Mouse (Mus musculus): ENCODE results near the gene Ldlrap1. TPM values are rescaled to one million over a fixed set of nuclear protein-coding genes. Genes with fewer than 3 reads are reported as not detected.

Gene Ldlrap1
- total and polyA plus RNA-seq, 3 experiments = 1.4 to 3.7 (median 2.2) TPM

- dilution Hi-C loops (cut with MboI; ENCODE audit: extremely low pct_ligation_motif_present, extremely low pct_unique_long_range_greater_than_20kb, low sequenced_read_pairs) = no loop called here
- TF ChIP-seq ZMIZ1 (IDR thresholded peaks at IDR 0.05; ENCODE audit: low read depth, low read length) = no peak
- TF ChIP-seq ZC3H11A (IDR thresholded peaks at IDR 0.05; ENCODE audit: low read depth, low read length) = no peak
- no peak for TF ChIP-seq SMC3 (IDR thresholded peaks at IDR 0.05; ENCODE audit: low read depth, low read length)
- TF ChIP-seq TBP (conservative IDR thresholded peaks at IDR 0.05; ENCODE audit: low read depth, low read length) = no peak
- TF ChIP-seq MEF2A (IDR thresholded peaks at IDR 0.05; ENCODE audit: borderline replicate concordance, low read depth, low read length) = no peak
- no peak for TF ChIP-seq ZNF384 (IDR thresholded peaks at IDR 0.05; ENCODE audit: low read depth, low read length)
- TF ChIP-seq JUN (IDR thresholded peaks at IDR 0.05; ENCODE audit: insufficient read depth, low read depth, low read length) = no peak
Measured at GRCm38 (mm10) chr4:134693202-134693940, 74.5 kb downstream of the Ldlrap1 start.

GRCm38 (mm10) chr4:134692388-134692787 lies 75.4 kb downstream of the Ldlrap1 start:
- H3K4me2 ChIP-seq (ENCODE audit: insufficient read depth, low read depth, poor library complexity, severe bottlenecking) = no peak overlapping the region
- no peaks in the 10 kb centered on the region for H3K79me2 ChIP-seq (replicated peaks; ENCODE audit: control insufficient read depth, extremely low read depth, insufficient read depth, poor library complexity, severe bottlenecking)
- H3K27ac ChIP-seq (ENCODE audit: insufficient read depth, low read depth) = no peak overlapping the region
- dilution Hi-C loops (cut with MboI; ENCODE audit: extremely low pct_ligation_motif_present, extremely low pct_unique_long_range_greater_than_20kb, low sequenced_read_pairs) = no loop called here
- H3K9me3 ChIP-seq (replicated peaks; ENCODE audit: low read length) = peaks cover 4% of the 10 kb centered on the region
- DNase-seq (ENCODE audit: extremely low read depth) = no peak
- no peak overlapping the region for H3K9ac ChIP-seq (ENCODE audit: insufficient read depth, low read depth)
- no peak overlapping the region for H3K4me3 ChIP-seq (replicated peaks in 1 of 3; ENCODE audit: low read depth in 2 of 3, low read length in 2 of 3, poor library complexity in 1 of 3)
- peaks cover 2% of the 10 kb centered on the region for H3K27me3 ChIP-seq (replicated peaks)
- no peaks in the 10 kb centered on the region for H3K36me3 ChIP-seq (replicated peaks in 1 of 2; ENCODE audit: control insufficient read depth in 1 of 2, insufficient read depth in 1 of 2, low read length in 1 of 2)
- in situ Hi-C loops (cut with MboI; ENCODE audit: low pct_ligation_motif_present, low pct_unique_long_range_greater_than_20kb, low sequenced_read_pairs) = no loop called here
- peaks cover 0 to 10% of the 10 kb centered on the region in 2 experiments; a peak in 2 of 4 replicates for H3K4me1 ChIP-seq (ENCODE audit: control insufficient read depth in 1 of 2, insufficient read depth in 2 of 2)
- no peak for TF ChIP-seq EP300 (IDR thresholded peaks at IDR 0.05; ENCODE audit: low read length)
- no peak for TF ChIP-seq MAFK (IDR thresholded peaks at IDR 0.05; ENCODE audit: insufficient replicate concordance, low read length)
- TF ChIP-seq IRF4 (IDR thresholded peaks at IDR 0.05; ENCODE audit: low read depth, low read length) = no peak
- TF ChIP-seq MAZ (IDR thresholded peaks at IDR 0.05; ENCODE audit: low read depth, low read length) = no peak
- no peak for TF ChIP-seq MEF2A (IDR thresholded peaks at IDR 0.05; ENCODE audit: borderline replicate concordance, low read depth, low read length)
- no peak for TF ChIP-seq SMC3 (IDR thresholded peaks at IDR 0.05; ENCODE audit: low read depth, low read length)
- TF ChIP-seq ELF1 (IDR thresholded peaks at IDR 0.05; ENCODE audit: low read depth, low read length) = no peak
- no peak for TF ChIP-seq ZKSCAN1 (IDR thresholded peaks at IDR 0.05; ENCODE audit: borderline replicate concordance, low read depth, low read length)
- TF ChIP-seq ZMIZ1 (IDR thresholded peaks at IDR 0.05; ENCODE audit: low read depth, low read length) = no peak
- no peak for TF ChIP-seq USF1 (IDR thresholded peaks at IDR 0.05; ENCODE audit: low read depth, low read length)
- TF ChIP-seq E2F4 (IDR thresholded peaks at IDR 0.05; ENCODE audit: insufficient replicate concordance, low read depth, low read length) = no peak
- TF ChIP-seq CHD2 (IDR thresholded peaks at IDR 0.05; ENCODE audit: low read length) = no peak
- TF ChIP-seq ETS1 (conservative IDR thresholded peaks at IDR 0.05; ENCODE audit: low read depth, low read length) = no peak
- TF ChIP-seq MAX (IDR thresholded peaks at IDR 0.05; ENCODE audit: low read length) = no peak
- TF ChIP-seq MXI1 (IDR thresholded peaks at IDR 0.05; ENCODE audit: low read depth, low read length) = no peak

More at GRCm38 (mm10) chr4:134693202-134693940, 74.5 kb downstream of the Ldlrap1 start:
- Histone ChIP-seq H3K4me1 (ENCODE audit: control insufficient read depth in 1 of 2, insufficient read depth in 2 of 2) (no peaks in the 10 kb centered on the region; a peak in 1 of 4 replicates), H3K79me2 (replicated peaks; ENCODE audit: control insufficient read depth, extremely low read depth, insufficient read depth, poor library complexity, severe bottlenecking) (no peaks in the 10 kb centered on the region), H3K27me3 (replicated peaks) (peaks cover 2% of the 10 kb centered on the region), H3K9ac (ENCODE audit: insufficient read depth, low read depth) (no peak overlapping the region), H3K36me3 (replicated peaks in 1 of 2; ENCODE audit: control insufficient read depth in 1 of 2, insufficient read depth in 1 of 2, low read length in 1 of 2) (no peaks in the 10 kb centered on the region), H3K9me3 (replicated peaks; ENCODE audit: low read length) (peaks cover 4% of the 10 kb centered on the region), H3K4me2 (ENCODE audit: insufficient read depth, low read depth, poor library complexity, severe bottlenecking) (no peak overlapping the region), H3K4me3 (replicated peaks in 1 of 3; ENCODE audit: low read depth in 2 of 3, low read length in 2 of 3, poor library complexity in 1 of 3) (no peak overlapping the region), H3K27ac (ENCODE audit: insufficient read depth, low read depth) (no peak overlapping the region)
- in situ Hi-C loops (cut with MboI; ENCODE audit: low pct_ligation_motif_present, low pct_unique_long_range_greater_than_20kb, low sequenced_read_pairs) = no loop called here
- no peak for DNase-seq (ENCODE audit: extremely low read depth)

Other genes with a start within 250 kb of the Ldlrap1 start
- gene Mtfr1l, start 232.6 kb downstream of the Ldlrap1 start, total RNA-seq (2012; rRNA removed) = 16.2 and 19.5 TPM in 2 replicates
- gene Mtfr1l, start 232.6 kb downstream of the Ldlrap1 start, total RNA-seq (2014; rRNA removed) = 27.8 and 34.0 TPM in 2 replicates
- gene Mtfr1l, start 232.6 kb downstream of the Ldlrap1 start, polyA plus RNA-seq (2012; ENCODE audit: insufficient read length, low read depth) = 33.2 and 36.5 TPM in 2 replicates
- gene Selenon, start 215.9 kb downstream of the Ldlrap1 start, total RNA-seq (2012; rRNA removed) = 0.38 and 0.64 TPM in 2 replicates
- 0.24 and 0.27 TPM in 2 replicates for gene Selenon, start 215.9 kb downstream of the Ldlrap1 start, total RNA-seq (2014; rRNA removed)
- 0.65 and 1.0 TPM in 2 replicates for gene Selenon, start 215.9 kb downstream of the Ldlrap1 start, polyA plus RNA-seq (2012; ENCODE audit: insufficient read length, low read depth)
- gene Man1c1, start 63.7 kb downstream of the Ldlrap1 start, total RNA-seq (2012; rRNA removed) = 0.04 TPM in 2 replicates
- 0.09 and 0.20 TPM in 2 replicates for gene Man1c1, start 63.7 kb downstream of the Ldlrap1 start, total RNA-seq (2014; rRNA removed)
- 0.42 and 0.44 TPM in 2 replicates for gene Man1c1, start 63.7 kb downstream of the Ldlrap1 start, polyA plus RNA-seq (2012; ENCODE audit: insufficient read length, low read depth)
- gene Maco1, start 85.3 kb upstream of the Ldlrap1 start, total RNA-seq (2012; rRNA removed) = 15.8 and 16.6 TPM in 2 replicates
- 17.3 and 19.6 TPM in 2 replicates for gene Maco1, start 85.3 kb upstream of the Ldlrap1 start, total RNA-seq (2014; rRNA removed)
- 19.8 and 22.3 TPM in 2 replicates for gene Maco1, start 85.3 kb upstream of the Ldlrap1 start, polyA plus RNA-seq (2012; ENCODE audit: insufficient read length, low read depth)
- gene Rhd, start 96.5 kb upstream of the Ldlrap1 start, total RNA-seq (2012; rRNA removed) = 0.92 and 1.1 TPM in 2 replicates
- 0.82 and 1.3 TPM in 2 replicates for gene Rhd, start 96.5 kb upstream of the Ldlrap1 start, total RNA-seq (2014; rRNA removed)
- gene Rhd, start 96.5 kb upstream of the Ldlrap1 start, polyA plus RNA-seq (2012; ENCODE audit: insufficient read length, low read depth) = 0.79 and 1.1 TPM in 2 replicates
- gene Tmem50a, start 147.0 kb upstream of the Ldlrap1 start, total RNA-seq (2012; rRNA removed) = 84.8 and 95.8 TPM in 2 replicates
- gene Tmem50a, start 147.0 kb upstream of the Ldlrap1 start, total RNA-seq (2014; rRNA removed) = 131 and 132 TPM in 2 replicates
- gene Tmem50a, start 147.0 kb upstream of the Ldlrap1 start, polyA plus RNA-seq (2012; ENCODE audit: insufficient read length, low read depth) = 114 and 133 TPM in 2 replicates
- gene Rsrp1, start 155.6 kb upstream of the Ldlrap1 start, total RNA-seq (2012; rRNA removed) = 61.3 and 71.9 TPM in 2 replicates
- gene Rsrp1, start 155.6 kb upstream of the Ldlrap1 start, total RNA-seq (2014; rRNA removed) = 51.2 and 62.7 TPM in 2 replicates
- gene Rsrp1, start 155.6 kb upstream of the Ldlrap1 start, polyA plus RNA-seq (2012; ENCODE audit: insufficient read length, low read depth) = 69.4 and 86.8 TPM in 2 replicates
- 59.2 and 63.5 TPM in 2 replicates for gene Syf2, start 162.9 kb upstream of the Ldlrap1 start, total RNA-seq (2012; rRNA removed)
- 77.1 and 93.8 TPM in 2 replicates for gene Syf2, start 162.9 kb upstream of the Ldlrap1 start, total RNA-seq (2014; rRNA removed)
- gene Syf2, start 162.9 kb upstream of the Ldlrap1 start, polyA plus RNA-seq (2012; ENCODE audit: insufficient read length, low read depth) = 76.1 and 89.0 TPM in 2 replicates

Measured in CH12.LX (cell line).